Mouse (Mus musculus): Measurements from ENCODE around the gene Stt3a. TPM values are rescaled to one million over a fixed set of nuclear protein-coding genes. Genes with fewer than 3 reads are reported as not detected.

The Stt3a gene
- total RNA-seq (2023) = 100 to 1,000 TPM; 146 to 150 TPM

GRCm38 (mm10) chr9:36767203-36768143, at the start of gene Stt3a:
Gene Stt3a (minus strand): TSS chr9:36767679.

GRCm38 (mm10) chr9:36796781-36797555, 29.5 kb upstream of the Stt3a start, which contains the start of gene Ei24:
Gene Ei24 (minus strand): TSS chr9:36797393.

GRCm38 (mm10) chr9:36727034-36727755, 40.3 kb downstream of the Stt3a start, which contains the start of gene Chek1:
Gene Chek1 (minus strand): TSS chr9:36727065.

GRCm38 (mm10) chr9:36692920-36693319, 74.6 kb downstream of the Stt3a start, which contains the start of gene Acrv1:
Gene Acrv1 (plus strand): TSS chr9:36693220.

Other genes with a start within 250 kb of the Stt3a start
- not detected for gene Gm5615, start 225.7 kb downstream of the Stt3a start, total RNA-seq (2023)
- not detected for gene Gm17689, start 185.0 kb downstream of the Stt3a start, total RNA-seq (2023)
- not detected for gene A630095E13Rik, start 124.3 kb downstream of the Stt3a start, total RNA-seq (2023)
- not detected for gene Acrv1, start 74.5 kb downstream of the Stt3a start, total RNA-seq (2023)
- 10 to 100 TPM in 1 of 2 experiments, 1 to 10 TPM in 1; 6.3 to 10.6 TPM for gene Chek1, start 40.6 kb downstream of the Stt3a start, total RNA-seq (2023)
- 10 to 100 TPM; 45.5 to 47.2 TPM for gene Ei24, start 29.7 kb upstream of the Stt3a start, total RNA-seq (2023)
- not detected for gene Fez1, start 54.2 kb upstream of the Stt3a start, total RNA-seq (2023)

Data from T-cell, adult 66 days (primary cell).